8 mouse cellular contexts compared by ENCODE assay signal in the genomic region with DNA sequence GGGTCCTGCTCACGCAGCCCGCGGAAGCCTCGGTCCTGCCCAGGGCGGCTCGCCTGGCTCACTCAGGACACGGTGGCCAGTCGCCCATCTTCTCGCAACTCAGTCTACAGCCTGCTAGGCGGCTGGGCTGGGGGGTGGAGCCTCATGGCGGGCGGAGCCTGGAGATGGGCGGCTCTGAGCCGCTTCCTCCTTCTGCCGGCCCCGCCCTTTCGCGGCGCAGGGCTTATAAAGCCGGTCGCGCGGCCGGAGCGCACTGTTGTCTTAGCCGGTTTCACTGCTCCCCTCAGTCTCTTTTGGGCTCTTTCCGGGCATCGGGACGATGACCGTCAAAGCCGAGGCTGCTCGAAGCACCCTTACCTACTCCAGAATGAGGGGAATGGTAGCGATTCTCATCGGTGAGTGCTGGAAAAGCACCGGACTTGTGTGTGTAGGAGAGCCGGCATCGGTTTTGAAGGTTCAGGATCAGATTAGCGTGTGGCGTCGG.
A peak's percentile ranks its signal among the peaks of the same experiment; 100 is the strongest.
DNase-seq lines count a peak whose midpoint lies in the region; ATAC-seq and TF ChIP-seq lines count a peak whose summit lies in the region.

No protein-coding gene starts in this region.

- peak overlapping the region; percentile 91 for H3K4me3 ChIP-seq in G1E (ENCODE audit: low read depth, low read length)
- H3K4me3 ChIP-seq in forebrain, embryonic 15.5 days: peak overlapping the region; percentile 73
- H3K4me3 ChIP-seq in neural tube, embryonic 14.5 days (ENCODE audit: low read depth, low read length): peak overlapping the region; percentile 64
- H3K4me3 ChIP-seq in testis, adult 2 months (ENCODE audit: control insufficient read depth, low read depth, low read length): peak overlapping the region; percentile 88

- no peak for TF ChIP-seq CTCF in G1E (IDR thresholded peaks at IDR 0.05; ENCODE audit: low read depth, low read length)
- no peak for TF ChIP-seq CTCF in testis, adult 2 months (IDR thresholded peaks at IDR 0.05; ENCODE audit: control insufficient read depth, insufficient read depth, insufficient replicate concordance, low read depth, low read length)

- TF ChIP-seq POLR2A in testis, adult 2 months (IDR thresholded peaks at IDR 0.05; ENCODE audit: control insufficient read depth, low read depth, low read length): peak; percentile 88

- peaks cover 37% of the 10 kb centered on the region for H3K36me3 ChIP-seq in G1E (replicated peaks)
- H3K36me3 ChIP-seq in forebrain, embryonic 15.5 days: 0 out of 2 replicates have a peak, but pooled peaks cover 7% of the 10 kb centered on the region
- no peaks in the 10 kb centered on the region; the same call in 1 of the 2 replicates for H3K36me3 ChIP-seq in neural tube, embryonic 14.5 days (ENCODE audit: control insufficient read depth, insufficient read depth, low read length)
- no peaks in the 10 kb centered on the region for H3K36me3 ChIP-seq in testis, adult 2 months (ENCODE audit: control insufficient read depth, insufficient read depth, low read length)

- H3K4me1 ChIP-seq in G1E (ENCODE audit: insufficient read depth, low read depth, low read length): peaks cover 53% of the 10 kb centered on the region
- H3K4me1 ChIP-seq in forebrain, embryonic 15.5 days: peaks cover 31% of the 10 kb centered on the region
- peaks cover 4% of the 10 kb centered on the region; the same call in 1 of the 2 replicates for H3K4me1 ChIP-seq in neural tube, embryonic 14.5 days (ENCODE audit: control insufficient read depth, insufficient read depth, low read length)
- peaks cover 4% of the 10 kb centered on the region for H3K4me1 ChIP-seq in testis, adult 2 months (ENCODE audit: control insufficient read depth, insufficient read depth, low read length)

- no peaks in the 10 kb centered on the region for H3K27me3 ChIP-seq in G1E (ENCODE audit: insufficient read depth, low read length)
- peaks cover 12% of the 10 kb centered on the region for H3K27me3 ChIP-seq in forebrain, embryonic 15.5 days
- H3K27me3 ChIP-seq in neural tube, embryonic 14.5 days (ENCODE audit: control insufficient read depth, insufficient read depth, low read length): peaks cover 4% of the 10 kb centered on the region; the same call in 1 of the 2 replicates
- no peaks in the 10 kb centered on the region; the same call in 1 of the 2 replicates for H3K27me3 ChIP-seq in testis, adult 2 months (ENCODE audit: control insufficient read depth, insufficient read depth, low read length)

- peak; percentile 94 for DNase-seq in G1E (ENCODE audit: low spot score)
- peak; percentile 96 for DNase-seq in cerebellum, adult 11-12 months
- DNase-seq in heart, postnatal 25 days (ENCODE audit: low spot score): peak; percentile 97
- peak; percentile 94 to 97 for DNase-seq in layer of hippocampus, adult 18-20 months (ENCODE audit: low spot score in 2 of 2)
- DNase-seq in lung, adult 18-20 months: peak; percentile 97 to 98

- H3K9me3 ChIP-seq in G1E (replicated peaks): no peaks in the 10 kb centered on the region
- H3K9me3 ChIP-seq in forebrain, embryonic 15.5 days: no peaks in the 10 kb centered on the region
- H3K9me3 ChIP-seq in neural tube, embryonic 14.5 days (ENCODE audit: control insufficient read depth, low read length): no peaks in the 10 kb centered on the region

- peak overlapping the region; percentile 80 for H3K27ac ChIP-seq in forebrain, embryonic 15.5 days (replicated peaks)
- H3K27ac ChIP-seq in neural tube, embryonic 14.5 days (ENCODE audit: low read depth, low read length): peak overlapping the region; percentile 67
- H3K27ac ChIP-seq in testis, adult 2 months (ENCODE audit: control insufficient read depth, insufficient read depth, low read depth, low read length): peak overlapping the region; percentile 75

- peak overlapping the region; percentile 98 for H3K4me2 ChIP-seq in forebrain, embryonic 15.5 days (replicated peaks)
- peak overlapping the region; percentile 97 for H3K4me2 ChIP-seq in neural tube, embryonic 14.5 days (ENCODE audit: low read depth, low read length)

- WGBS in forebrain, embryonic 15.5 days: under 1% methylated on average over 40 of the region's 40 CpGs
- WGBS in neural tube, embryonic 14.5 days: under 1% methylated on average over 39 of the region's 40 CpGs

- ATAC-seq in G1E (ENCODE audit: extremely low read depth, insufficient number of reproducible peaks, low FRiP score, poor library complexity, severe bottlenecking): peak; percentile 79
- ATAC-seq in forebrain, embryonic 15.5 days (replicated peaks): peak; percentile 97
- ATAC-seq in neural tube, embryonic 14.5 days (ENCODE audit: low read depth): peak; percentile 97

- H3K9ac ChIP-seq in forebrain, embryonic 15.5 days (replicated peaks): peak overlapping the region; percentile 60
- peak overlapping the region; percentile 71 for H3K9ac ChIP-seq in neural tube, embryonic 14.5 days (replicated peaks; ENCODE audit: low read depth, low read length)

- intact Hi-C loops in heart, postnatal 25 days (cut with DNase I): loop anchor here (2.0 to 5.0 kb wide), 3 partner anchors 72 to 394 kb away; no protein-coding TSS in a partner anchor

Comparison
In these comparisons a context has a peak if more than half of its experiments do, and no peak if none do; other contexts are left out.
1. Peak in every context shown above with its lines: DNase-seq, ATAC-seq, H3K4me3 ChIP-seq and H3K27ac ChIP-seq.